In genomic region chr19:10134692-10135091, GRCm38 (mm10) we compare ENCODE assay signal across 9 mouse cellular contexts. TPM values are rescaled to one million over a fixed set of nuclear protein-coding genes. Genes with fewer than 3 reads are reported as not detected.
A peak's percentile ranks its signal among the peaks of the same experiment; 100 is the strongest.
DNase-seq lines count a peak whose midpoint lies in the region; ATAC-seq lines count a peak whose summit lies in the region.
"Had no signal": no experiment of that assay in that cellular context is flagged by ENCODE, and none has a peak within 500 bp of the region (broad histone marks: within the 10 kb centered on the region; RNA-seq: fewer than 3 reads in every experiment).

No protein-coding gene starts in this region.

- H3K9me3 ChIP-seq in heart, embryonic 11.5 days (replicated peaks; ENCODE audit: control insufficient read depth, low read length) = no peaks in the 10 kb centered on the region
- H3K9me3 ChIP-seq in kidney, embryonic 16.5 days (ENCODE audit: low read length) = no peaks in the 10 kb centered on the region
- H3K9me3 ChIP-seq: limb, embryonic 12.5 days had no signal

- ATAC-seq in heart, embryonic 11.5 days (replicated peaks; ENCODE audit: insufficient number of reproducible peaks, low FRiP score, low TSS enrichment) = no peak
- ATAC-seq in kidney, embryonic 16.5 days (ENCODE audit: low FRiP score, low TSS enrichment) = peak; percentile 87

- H3K9ac ChIP-seq in heart, embryonic 11.5 days (ENCODE audit: low read depth, low read length) = no peak overlapping the region
- no peak overlapping the region for H3K9ac ChIP-seq in kidney, embryonic 16.5 days (replicated peaks; ENCODE audit: low read length)
- H3K9ac ChIP-seq: limb, embryonic 12.5 days had no signal

- H3K27ac ChIP-seq in heart, embryonic 11.5 days (ENCODE audit: low read depth, low read length) = no peak overlapping the region
- no peak overlapping the region for H3K27ac ChIP-seq in kidney, embryonic 16.5 days (ENCODE audit: low read length)
- H3K27ac ChIP-seq: limb, embryonic 12.5 days had no signal

- WGBS in heart, embryonic 11.5 days (ENCODE audit: insufficient replicate concordance) = 39% methylated on average over 2 of the region's 2 CpGs
- 32% methylated on average over 2 of the region's 2 CpGs for WGBS in kidney, embryonic 16.5 days

- no peak overlapping the region for H3K4me3 ChIP-seq in heart, embryonic 11.5 days (ENCODE audit: low read depth, low read length)
- H3K4me3 ChIP-seq in kidney, embryonic 16.5 days (ENCODE audit: low read length) = no peak overlapping the region
- H3K4me3 ChIP-seq: limb, embryonic 12.5 days had no signal

- DNase-seq in heart, adult 11 months = peak; percentile 97
- peak; percentile 74 to 84 for DNase-seq in gastrocnemius, postnatal 4 days (ENCODE audit: low spot score in 2 of 2)
- DNase-seq in ovary, postnatal 14 days (ENCODE audit: low spot score) = peak; percentile 67
- DNase-seq in natural killer cell, adult 2 months (ENCODE audit: low spot score in 2 of 2) = no peak
- DNase-seq in thymus, postnatal 4 days = no peak
- DNase-seq in frontal cortex, postnatal 36 days (ENCODE audit: low spot score in 2 of 2) = no peak

- no peaks in the 10 kb centered on the region for H3K27me3 ChIP-seq in heart, embryonic 11.5 days (ENCODE audit: control insufficient read depth, insufficient read depth, low read length)
- H3K27me3 ChIP-seq in kidney, embryonic 16.5 days (ENCODE audit: insufficient read depth, low read length) = no peaks in the 10 kb centered on the region
- H3K27me3 ChIP-seq: limb, embryonic 12.5 days had no signal

- no peak overlapping the region for H3K4me2 ChIP-seq in heart, embryonic 11.5 days
- no peak overlapping the region for H3K4me2 ChIP-seq in kidney, embryonic 16.5 days (replicated peaks; ENCODE audit: low read depth, low read length)
- H3K4me2 ChIP-seq: limb, embryonic 12.5 days had no signal

- H3K36me3 ChIP-seq in heart, embryonic 11.5 days (ENCODE audit: control insufficient read depth, insufficient read depth, low read length) = no peaks in the 10 kb centered on the region
- H3K36me3 ChIP-seq in kidney, embryonic 16.5 days (ENCODE audit: insufficient read depth, low read length) = no peaks in the 10 kb centered on the region
- H3K36me3 ChIP-seq: limb, embryonic 12.5 days had no signal

- H3K4me1 ChIP-seq in heart, embryonic 11.5 days (ENCODE audit: control insufficient read depth, insufficient read depth, low read length) = no peaks in the 10 kb centered on the region
- H3K4me1 ChIP-seq in kidney, embryonic 16.5 days (ENCODE audit: insufficient read depth, low read length) = peaks cover 7% of the 10 kb centered on the region; the same call in 1 of the 2 replicates
- H3K4me1 ChIP-seq: limb, embryonic 12.5 days had no signal

RNA-seq across cellular contexts. Expression of gene Fads2, which starts 33.1 kb away (rescaled TPM):
- polyA plus RNA-seq in heart, embryonic 11.5 days (2014; fragmentation: Nextera tagmentation; extraction: Ambion mirVana) = 27.1 and 31.1 TPM in 2 replicates
- 10 to 100 TPM; 26.2 to 27.3 TPM for total RNA-seq in gastrocnemius, postnatal 4 days (2021)
- 76.1 and 85.9 TPM in 2 replicates for polyA plus RNA-seq in kidney, embryonic 16.5 days (2015; fragmentation: Nextera tagmentation; extraction: Ambion mirVana)

RNA-seq across cellular contexts. Expression of gene Fads1, which starts 48.0 kb away (rescaled TPM):
- 64.6 and 65.8 TPM in 2 replicates for polyA plus RNA-seq in heart, embryonic 11.5 days (2014; fragmentation: Nextera tagmentation; extraction: Ambion mirVana)
- 10 to 100 TPM; 49.8 to 51.3 TPM for total RNA-seq in gastrocnemius, postnatal 4 days (2021)
- 95.4 and 100 TPM in 2 replicates for polyA plus RNA-seq in kidney, embryonic 16.5 days (2015; fragmentation: Nextera tagmentation; extraction: Ambion mirVana)

Comparison
In these comparisons a context has a peak if more than half of its experiments do, and no peak if none do; other contexts are left out.
1. DNase-seq: peak in heart, adult 11 months (single experiment), gastrocnemius, postnatal 4 days (2 of 2) and ovary, postnatal 14 days (single experiment); none in natural killer cell, adult 2 months (0 of 2), thymus, postnatal 4 days (single experiment) and frontal cortex, postnatal 36 days (0 of 2).